Mouse (Mus musculus): ENCODE data around the gene Apba2.

GRCm38 (mm10) chr7:64769768-64770167 lies 268.3 kb downstream of the Apba2 start:
- TF ChIP-seq CTCF (IDR thresholded peaks at IDR 0.05; ENCODE audit: low read depth, low read length) (no peak), POLR2A (IDR thresholded peaks at IDR 0.05; ENCODE audit: borderline replicate concordance, low read depth, low read length) (no peak)
